Mouse (Mus musculus) hindbrain, embryonic 16.5 days (tissue): Measurements from ENCODE around the gene Ropn1. TPM values are rescaled to one million over a fixed set of nuclear protein-coding genes. Genes with fewer than 3 reads are reported as not detected.
"Not testable (repeated sequence)": the region's sequence is repeated elsewhere in the genome, so short reads cannot be mapped to it uniquely, and the experiment has no call there.

ENCODE experiments used
- ATAC-seq: fragments of 200-750 bp; cut with Nextera tagmentation; 2 replicates; pipeline ENCODE4 v1.8.0; 2017; ENCODE audit warnings: moderate TSS enrichment, moderate library complexity
- H3K27ac ChIP-seq: fragments of 300-500 bp; sonication (generic); 2 replicates; pipeline ENCODE4 v1.5.1; 2014; ENCODE audit warnings: low read depth, mild to moderate bottlenecking, control low read depth, low read length, moderate library complexity
- H3K27me3 ChIP-seq: fragments of 300-500 bp; sonication (generic); replicated peaks from 2 replicates; pipeline ENCODE4 v1.6.1; 2014; ENCODE audit warnings: low read length; ENCODE audit not compliant: control insufficient read depth, insufficient read depth
- H3K36me3 ChIP-seq: fragments of 300-500 bp; sonication (generic); 2 replicates; pipeline ENCODE4 v1.6.1; 2014; ENCODE audit warnings: mild to moderate bottlenecking, low read length, moderate library complexity, mixed read lengths; ENCODE audit not compliant: control insufficient read depth, insufficient read depth
- H3K4me1 ChIP-seq: fragments of 300-500 bp; sonication (generic); 2 replicates; pipeline ENCODE4 v1.6.1; 2014; ENCODE audit warnings: low read depth, low read length; ENCODE audit not compliant: control insufficient read depth, insufficient read depth
- H3K4me2 ChIP-seq: fragments of 300-500 bp; sonication (generic); 2 replicates; pipeline ENCODE4 v1.6.1; 2014; ENCODE audit warnings: mild to moderate bottlenecking, low read length, control low read depth, moderate library complexity
- H3K4me3 ChIP-seq: fragments of 300-500 bp; sonication (generic); 2 replicates; pipeline ENCODE4 v1.5.1; 2014; ENCODE audit warnings: mild to moderate bottlenecking, low read length, control low read depth, moderate library complexity
- H3K9ac ChIP-seq: fragments of 300-500 bp; sonication (generic); 2 replicates; pipeline ENCODE4 v1.6.1; 2014; ENCODE audit warnings: low read depth, mild to moderate bottlenecking, control low read depth, low read length, moderate library complexity
- H3K9me3 ChIP-seq: fragments of 300-500 bp; sonication (generic); 2 replicates; pipeline ENCODE4 v1.6.1; 2014; ENCODE audit warnings: mild to moderate bottlenecking, low read length, moderate library complexity; ENCODE audit not compliant: control insufficient read depth
- WGBS: fragments of 180-500 bp; shearing (Covaris S2); extraction: QIAGEN DNeasy Blood & Tissue Kit; methylation state at CpG from one replicate; pipeline ENCODE4 v1.1.7; 2014; 5-methylcytosine and 5-hydroxymethylcytosine counted together
- polyA plus RNA-seq: library from polyadenylated mRNA; unstranded; fragments of >200 nt; fragmentation: Nextera tagmentation; extraction: Ambion mirVana; gene quantifications from 2 replicates; pipeline ENCODE4 v1.2.1, GENCODE M21; 2015

Ropn1 gene
- polyA plus RNA-seq, 1 experiment from 2014 or later, result not detected

- H3K4me3 ChIP-seq, result no peak overlapping the region
- H3K9ac ChIP-seq, result no peak overlapping the region
- WGBS, result 47% methylated on average over 3 of the region's 3 CpGs
- no peak for ATAC-seq
- no peak overlapping the region for H3K4me2 ChIP-seq
- no peaks in the 10 kb centered on the region; the same call in 1 of the 2 replicates for H3K4me1 ChIP-seq
- peaks cover 4% of the 10 kb centered on the region for H3K27me3 ChIP-seq
- no peaks in the 10 kb centered on the region for H3K36me3 ChIP-seq
- H3K9me3 ChIP-seq, result no peaks in the 10 kb centered on the region
- no peak overlapping the region for H3K27ac ChIP-seq
These were observed 23.1 kb downstream of the Ropn1 start for GRCm38 (mm10) chr16:34672822-34673221.

GRCm38 (mm10) chr16:34674365-34674764 lies 24.6 kb downstream of the Ropn1 start:
- Histone ChIP-seq H3K27me3 (no peaks in the 10 kb centered on the region), H3K9me3 (no peaks in the 10 kb centered on the region), H3K9ac (no peak overlapping the region), H3K4me2 (no peak overlapping the region), H3K27ac (no peak overlapping the region), H3K4me1 (no peaks in the 10 kb centered on the region; the same call in 1 of the 2 replicates), H3K36me3 (no peaks in the 10 kb centered on the region), H3K4me3 (no peak overlapping the region)
- no peak for ATAC-seq
- 56% methylated on average over 6 of the region's 6 CpGs for whole genome bisulfite sequencing

GRCm38 (mm10) chr16:34681823-34682222 lies 32.1 kb downstream of the Ropn1 start:
- no peak for ATAC-seq
- no peaks in the 10 kb centered on the region for H3K9me3 ChIP-seq
- H3K36me3 ChIP-seq, result no peaks in the 10 kb centered on the region
- H3K4me1 ChIP-seq, result no peaks in the 10 kb centered on the region
- H3K27me3 ChIP-seq, result no peaks in the 10 kb centered on the region
- no peak overlapping the region for H3K27ac ChIP-seq
- no peak overlapping the region for H3K4me2 ChIP-seq
- H3K9ac ChIP-seq, result no peak overlapping the region
- no peak overlapping the region for H3K4me3 ChIP-seq

GRCm38 (mm10) chr16:34689879-34690278 lies 40.2 kb downstream of the Ropn1 start:
- Histone ChIP-seq H3K4me1 (peaks cover 6% of the 10 kb centered on the region), H3K27ac (peak overlapping the region; percentile 90; the same call in 1 of the 2 replicates)

GRCm38 (mm10) chr16:34690334-34691144 lies 40.8 kb downstream of the Ropn1 start, which contains the start of gene Ccdc14:
Ccdc14 (plus strand) TSS chr16:34690616.
- H3K27me3 ChIP-seq, result no peaks in the 10 kb centered on the region
- H3K4me1 ChIP-seq, result peaks cover 6% of the 10 kb centered on the region
- H3K9ac ChIP-seq, result peak within 1 kb of the TSS; percentile 69
- WGBS, result under 1% methylated on average over 53 of the region's 53 CpGs
- no peaks in the 10 kb centered on the region for H3K36me3 ChIP-seq
- H3K4me3 ChIP-seq, result peak within 1 kb of the TSS; percentile 69
- peak within 1 kb of the TSS; percentile 90 for H3K27ac ChIP-seq
- no peaks in the 10 kb centered on the region for H3K9me3 ChIP-seq
- peak within 1 kb of the TSS; percentile 91 for H3K4me2 ChIP-seq
- ATAC-seq, result peak; percentile 96

More at GRCm38 (mm10) chr16:34689879-34690278, 40.2 kb downstream of the Ropn1 start:
- H3K4me2 ChIP-seq, result peak overlapping the region; percentile 91
- H3K9me3 ChIP-seq, result no peaks in the 10 kb centered on the region
- ATAC-seq, result no peak
- H3K27me3 ChIP-seq, result no peaks in the 10 kb centered on the region
- WGBS, result 70% methylated on average over 3 of the region's 3 CpGs
- peak overlapping the region; percentile 69 for H3K4me3 ChIP-seq
- no peaks in the 10 kb centered on the region for H3K36me3 ChIP-seq
- H3K9ac ChIP-seq, result no peak overlapping the region

- Histone ChIP-seq H3K4me3 (peak overlapping the region; percentile 69), H3K9me3 (no peaks in the 10 kb centered on the region), H3K27ac (no peak overlapping the region; the same call in 1 of the 2 replicates), H3K4me2 (peak overlapping the region; percentile 91), H3K36me3 (no peaks in the 10 kb centered on the region), H3K9ac (peak overlapping the region; percentile 69), H3K27me3 (no peaks in the 10 kb centered on the region), H3K4me1 (peaks cover 6% of the 10 kb centered on the region)
- ATAC-seq, result no peak
- WGBS, result 10% methylated on average over 11 of the region's 11 CpGs
These were observed 41.4 kb downstream of the Ropn1 start for GRCm38 (mm10) chr16:34691156-34691555.

GRCm38 (mm10) chr16:34694477-34694876 lies 44.8 kb downstream of the Ropn1 start:
- 98% methylated on average over 6 of the region's 7 CpGs for WGBS
- Histone ChIP-seq H3K4me3 (no peak overlapping the region), H3K27ac (no peak overlapping the region), H3K27me3 (no peaks in the 10 kb centered on the region), H3K4me2 (no peak overlapping the region), H3K9me3 (no peaks in the 10 kb centered on the region), H3K36me3 (no peaks in the 10 kb centered on the region), H3K9ac (no peak overlapping the region), H3K4me1 (peaks cover 6% of the 10 kb centered on the region)
- ATAC-seq, result no peak

GRCm38 (mm10) chr16:34698721-34699120 lies 49.0 kb downstream of the Ropn1 start:
- H3K36me3 ChIP-seq, H3K27ac ChIP-seq, H3K4me3 ChIP-seq, H3K4me2 ChIP-seq, H3K4me1 ChIP-seq, ATAC-seq, H3K9me3 ChIP-seq, H3K27me3 ChIP-seq, H3K9ac ChIP-seq: not testable (repeated sequence)
- 75% methylated on average over 3 of the region's 3 CpGs for WGBS

GRCm38 (mm10) chr16:34700165-34700827 lies 50.6 kb downstream of the Ropn1 start:
- WGBS, result 25% methylated on average over 7 of the region's 7 CpGs
- ATAC-seq, result peak; percentile 87

More at GRCm38 (mm10) chr16:34700165-34700827, 50.6 kb downstream of the Ropn1 start:
- H3K9ac ChIP-seq, result no peak overlapping the region
- no peak overlapping the region for H3K4me3 ChIP-seq
- H3K27ac ChIP-seq, result no peak overlapping the region
- no peaks in the 10 kb centered on the region for H3K36me3 ChIP-seq
- no peak overlapping the region for H3K4me2 ChIP-seq
- H3K4me1 ChIP-seq, result no peaks in the 10 kb centered on the region
- H3K27me3 ChIP-seq, result no peaks in the 10 kb centered on the region
- no peaks in the 10 kb centered on the region for H3K9me3 ChIP-seq
